Mouse (Mus musculus): ENCODE data around the gene Casz1. TPM values are rescaled to one million over a fixed set of nuclear protein-coding genes. Genes with fewer than 3 reads are reported as not detected.

The Casz1 gene
- polyA plus RNA-seq, 1 experiment from 2014 or later, result 0.48 TPM

DNA sequence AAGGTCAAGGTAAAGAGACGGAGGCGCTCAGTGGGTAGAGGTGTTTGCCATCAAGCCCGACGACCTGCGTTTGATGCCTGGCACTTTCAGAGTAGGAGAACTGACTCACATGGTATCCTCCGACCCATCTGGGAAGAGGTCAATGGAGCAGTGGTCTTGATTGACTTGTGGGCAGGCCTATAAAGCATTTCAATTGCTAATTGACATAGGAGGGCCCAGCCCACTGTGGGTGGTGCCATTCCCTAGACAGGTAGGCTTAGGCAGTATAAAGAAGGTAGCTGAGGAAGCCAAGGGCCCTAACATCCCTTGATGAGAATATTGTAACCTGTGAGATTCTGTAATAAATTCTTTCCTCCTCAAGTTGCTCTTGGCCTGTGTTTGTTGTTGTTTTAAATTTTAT lies 196.5 kb downstream of the Casz1 start:
- ATAC-seq (ENCODE audit: insufficient read depth), result no peak
- no peaks in the 10 kb centered on the region; the same call in 1 of the 2 replicates for H3K4me1 ChIP-seq (replicated peaks)
- no peaks in the 10 kb centered on the region for H3K27me3 ChIP-seq
- H3K9me3 ChIP-seq (replicated peaks), result no peaks in the 10 kb centered on the region
- WGBS (ENCODE audit: insufficient replicate concordance), result 85% methylated on average over 6 of the region's 6 CpGs
- no peak overlapping the region for H3K27ac ChIP-seq (replicated peaks)
- H3K4me3 ChIP-seq (replicated peaks), result no peak overlapping the region
- no peak overlapping the region for H3K9ac ChIP-seq
- peaks cover 5% of the 10 kb centered on the region; the same call in 1 of the 2 replicates for H3K36me3 ChIP-seq (replicated peaks)
- no peak overlapping the region for H3K4me2 ChIP-seq

DNA sequence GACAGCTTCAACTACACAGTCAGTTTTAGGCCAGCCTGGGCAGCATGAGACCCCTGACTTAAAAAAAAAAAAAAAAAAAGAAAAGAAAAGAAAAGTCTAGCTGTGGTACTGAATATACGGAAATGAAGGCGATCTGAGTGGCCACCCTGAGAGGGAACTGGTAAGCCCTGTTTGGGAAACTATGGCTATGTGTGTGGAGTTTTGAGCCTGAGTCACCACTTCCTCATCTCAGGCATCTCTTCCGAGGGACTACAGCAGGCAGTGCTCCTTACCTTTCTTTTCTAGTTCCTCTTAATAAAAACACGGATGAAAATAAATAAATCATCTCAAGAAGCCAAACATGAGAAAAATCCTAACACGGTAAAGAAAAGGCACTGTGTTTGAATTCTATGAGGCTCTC lies 197.3 kb downstream of the Casz1 start:
- Histone ChIP-seq H3K4me2 (no peak overlapping the region), H3K36me3 (replicated peaks) (peaks cover 5% of the 10 kb centered on the region; the same call in 1 of the 2 replicates), H3K9me3 (replicated peaks) (no peaks in the 10 kb centered on the region), H3K27ac (replicated peaks) (no peak overlapping the region), H3K27me3 (no peaks in the 10 kb centered on the region), H3K4me3 (replicated peaks) (no peak overlapping the region), H3K9ac (no peak overlapping the region), H3K4me1 (replicated peaks) (no peaks in the 10 kb centered on the region; the same call in 1 of the 2 replicates)
- 55% methylated on average over 5 of the region's 5 CpGs for WGBS (ENCODE audit: insufficient replicate concordance)
- no peak for ATAC-seq (ENCODE audit: insufficient read depth)

DNA sequence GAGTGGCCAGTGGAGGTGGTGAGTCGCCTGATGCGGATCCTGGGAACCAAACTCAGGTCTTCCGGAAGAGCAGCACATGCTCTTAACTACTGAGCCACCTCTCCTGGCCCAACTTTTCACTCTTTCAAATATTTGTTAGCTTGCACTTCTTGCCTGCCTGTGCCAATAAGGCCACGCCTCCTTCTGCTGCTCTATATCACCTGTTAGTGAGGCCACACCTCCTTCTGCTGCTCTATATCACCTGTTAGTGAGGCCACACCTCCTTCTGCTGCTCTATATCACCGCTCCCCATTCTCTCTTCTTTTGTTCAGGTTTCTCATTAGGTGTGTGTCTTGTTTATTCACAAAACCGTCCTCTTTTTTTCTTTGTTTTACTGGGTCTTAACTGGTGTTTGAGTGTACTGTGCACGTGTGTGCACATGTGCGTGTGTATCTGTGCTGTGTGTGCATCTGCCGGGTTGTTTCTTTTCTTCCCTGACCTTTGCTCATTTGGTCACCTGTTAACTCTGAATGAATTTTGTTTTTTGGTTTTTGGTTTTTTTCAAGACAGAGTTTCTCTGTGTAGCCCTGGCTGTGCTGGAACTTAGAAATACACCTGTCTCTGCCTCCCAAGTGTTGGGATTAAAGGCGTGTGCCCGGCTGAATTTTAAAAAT lies 198.3 kb downstream of the Casz1 start:
- no peaks in the 10 kb centered on the region for H3K27me3 ChIP-seq
- H3K4me2 ChIP-seq, result no peak overlapping the region
- WGBS (ENCODE audit: insufficient replicate concordance), result 81% methylated on average over 11 of the region's 11 CpGs
- no peak overlapping the region for H3K4me3 ChIP-seq (replicated peaks)
- H3K9ac ChIP-seq, result no peak overlapping the region
- ATAC-seq (ENCODE audit: insufficient read depth), result no peak
- peaks cover 5% of the 10 kb centered on the region; the same call in 1 of the 2 replicates for H3K36me3 ChIP-seq (replicated peaks)
- no peaks in the 10 kb centered on the region for H3K9me3 ChIP-seq (replicated peaks)
- no peaks in the 10 kb centered on the region; the same call in 1 of the 2 replicates for H3K4me1 ChIP-seq (replicated peaks)
- H3K27ac ChIP-seq (replicated peaks), result no peak overlapping the region

Other genes with a start within 250 kb of the Casz1 start
- 31.9 and 34.1 TPM in 2 replicates for gene Exosc10, start 246.0 kb upstream of the Casz1 start, polyA plus RNA-seq (2015; fragmentation: Nextera tagmentation; extraction: Ambion mirVana)
- 128 and 137 TPM in 2 replicates for gene Srm, start 212.9 kb upstream of the Casz1 start, polyA plus RNA-seq (2015; fragmentation: Nextera tagmentation; extraction: Ambion mirVana)
- gene Masp2, start 201.9 kb upstream of the Casz1 start, polyA plus RNA-seq (2015; fragmentation: Nextera tagmentation; extraction: Ambion mirVana), result 44.5 and 56.0 TPM in 2 replicates
- 126 and 128 TPM in 2 replicates for gene Tardbp, start 177.4 kb upstream of the Casz1 start, polyA plus RNA-seq (2015; fragmentation: Nextera tagmentation; extraction: Ambion mirVana)
- not detected in 2 replicates for gene Gm572, start 161.1 kb upstream of the Casz1 start, polyA plus RNA-seq (2015; fragmentation: Nextera tagmentation; extraction: Ambion mirVana)

All from liver, embryonic 15.5 days (tissue).